Mouse (Mus musculus) lung, postnatal 0 days (tissue): ENCODE measurements around the gene Mov10.

ENCODE experiments used
- CTCF ChIP-seq: IDR thresholded peaks from 2 replicates; pipeline ENCODE4 v1.5.1; 2016; ENCODE audit warnings: antibody characterized with exemption, mild to moderate bottlenecking
- EP300 ChIP-seq: IDR thresholded peaks from 2 replicates; pipeline ENCODE4 v1.6.1; 2016; ENCODE audit warnings: antibody characterized with exemption, mild to moderate bottlenecking, control low read depth

DNA sequence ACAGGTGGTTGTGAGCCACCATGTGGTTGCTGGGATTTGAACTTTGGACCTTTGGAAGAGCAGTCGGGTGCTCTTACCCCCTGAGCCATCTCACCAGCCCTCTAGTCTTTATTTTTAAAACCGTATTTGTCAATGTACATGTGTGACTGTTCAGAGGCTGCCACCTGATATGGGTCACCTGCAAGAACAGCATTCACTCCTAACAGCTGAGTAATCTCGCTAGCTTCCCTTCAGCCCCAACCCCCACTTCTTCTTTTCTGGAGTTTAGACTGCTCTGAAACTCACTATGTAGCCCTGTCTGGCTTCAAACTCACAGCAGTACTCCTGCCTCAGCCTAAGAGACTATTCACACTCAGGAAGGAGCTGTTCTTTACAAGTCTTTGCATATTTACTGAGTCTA, 4.0 kb upstream of the Mov10 start:
- TF ChIP-seq CTCF (no peak), EP300 (no peak)
